Mouse (Mus musculus) left cerebral cortex, adult 2 months (tissue): Measurements from ENCODE around the gene Zfr. TPM values are rescaled to one million over a fixed set of nuclear protein-coding genes. Genes with fewer than 3 reads are reported as not detected.
"Not testable (repeated sequence)": the region's sequence is repeated elsewhere in the genome, so short reads cannot be mapped to it uniquely, and the experiment has no call there.

Source experiments
- DNase-seq, 2 experiments: peaks; one replicate each; pipeline ENCODE4 v3.0.0; 2021 to 2022; ENCODE audit warnings: low spot score in 2 of 2, mixed read lengths in 1 of 2; ENCODE audit errors: extremely low spot score in 1 of 2
- H3K27ac ChIP-seq: fragments of 200-600 bp; 2 replicates; pipeline ENCODE4 v1.8.1; 2022
- H3K4me3 ChIP-seq: fragments of 200-600 bp; 2 replicates; pipeline ENCODE4 v1.8.1; 2022
- CTCF ChIP-seq: fragments of 200-600 bp; IDR thresholded peaks from 2 replicates; pipeline ENCODE4 v1.8.1; 2022; ENCODE audit warnings: antibody characterized with exemption, mild to moderate bottlenecking, moderate library complexity
- intact Hi-C: fragments of 180-260 bp; cut with DNase I; formaldehyde crosslinking; loops from one replicate; pipeline ENCODE4 v1.15.1; 2025
- total RNA-seq, 2 experiments: library from RNA; stranded (reverse); gene quantifications; 2 replicates each; pipeline ENCODE4 v1.2.3; 2021

The Zfr gene
- total RNA-seq, 2 experiments from 2014 or later = 343 to 346 TPM

- no peak for TF ChIP-seq CTCF
- Histone ChIP-seq H3K27ac (no peak overlapping the region), H3K4me3 (no peak overlapping the region)
- intact Hi-C loops = loop anchor here (10.0 kb wide), 1 partner anchor 706 kb away; no protein-coding TSS in a partner anchor
- DNase-seq = no peak
Measured at GRCm38 (mm10) chr15:12111232-12111631, 6.4 kb upstream of the Zfr start.

GRCm38 (mm10) chr15:12113411-12113810 is 4.2 kb upstream of the Zfr start:
- Histone ChIP-seq H3K27ac (peak overlapping the region; percentile 26; the same call in 1 of the 2 replicates), H3K4me3 (no peak overlapping the region)
- intact Hi-C loops = loop anchor here (10.0 kb wide), 1 partner anchor 709 kb away; no protein-coding TSS in a partner anchor
- peak; percentile 66 for TF ChIP-seq CTCF
- DNase-seq = no peak

- TF ChIP-seq CTCF = no peak
- H3K27ac ChIP-seq = no peak overlapping the region
- intact Hi-C loops = loop anchor here (10.0 kb wide), 1 partner anchor 710 kb away; no protein-coding TSS in a partner anchor
- DNase-seq = no peak
- H3K4me3 ChIP-seq = no peak overlapping the region
Measured at GRCm38 (mm10) chr15:12114546-12114945, 3.1 kb upstream of the Zfr start.

GRCm38 (mm10) chr15:12115722-12116230 is 1.9 kb upstream of the Zfr start:
- Histone ChIP-seq H3K27ac (no peak overlapping the region), H3K4me3 (no peak overlapping the region)
- intact Hi-C loops = loop anchor here (5.0 to 10.0 kb wide), 2 partner anchors 138 to 711 kb away; no protein-coding TSS in a partner anchor
- TF ChIP-seq CTCF = no peak
- DNase-seq = no peak

- DNase-seq = no peak
- Histone ChIP-seq H3K27ac (peak overlapping the region; percentile 99), H3K4me3 (peak overlapping the region; percentile 96)
- intact Hi-C loops = loop anchor here (5.0 to 10.0 kb wide), 2 partner anchors 141 to 713 kb away; no protein-coding TSS in a partner anchor
- no peak for TF ChIP-seq CTCF
Measured at GRCm38 (mm10) chr15:12118093-12118431, 431 bp downstream of the Zfr start.

- no peak for DNase-seq
- intact Hi-C loops = loop anchor here (5.0 to 10.0 kb wide), 2 partner anchors 141 to 714 kb away; no protein-coding TSS in a partner anchor
- TF ChIP-seq CTCF = no peak
- peak overlapping the region; percentile 96 for H3K4me3 ChIP-seq
- peak overlapping the region; percentile 99 for H3K27ac ChIP-seq
Measured at GRCm38 (mm10) chr15:12118432-12119128, 949 bp downstream of the Zfr start.

GRCm38 (mm10) chr15:12119129-12119466 is 1.5 kb downstream of the Zfr start:
- peak overlapping the region; percentile 99 for H3K27ac ChIP-seq
- no peak for TF ChIP-seq CTCF

GRCm38 (mm10) chr15:12124913-12125312 is 7.3 kb downstream of the Zfr start:
- no peak for TF ChIP-seq CTCF
- Histone ChIP-seq H3K4me3 (no peak overlapping the region), H3K27ac (no peak overlapping the region)
- DNase-seq = no peak
- intact Hi-C loops = no loop called here

More at GRCm38 (mm10) chr15:12119129-12119466, 1.5 kb downstream of the Zfr start:
- intact Hi-C loops = loop anchor here (5.0 to 10.0 kb wide), 2 partner anchors 142 to 714 kb away; no protein-coding TSS in a partner anchor
- no peak for DNase-seq
- peak overlapping the region; percentile 96 for H3K4me3 ChIP-seq

GRCm38 (mm10) chr15:12130871-12131270 is 13.2 kb downstream of the Zfr start:
- DNase-seq, H3K4me3 ChIP-seq, intact Hi-C loops, H3K27ac ChIP-seq: not testable (repeated sequence)

GRCm38 (mm10) chr15:12134546-12134945 is 16.9 kb downstream of the Zfr start:
- Histone ChIP-seq H3K4me3 (no peak overlapping the region), H3K27ac (no peak overlapping the region; the same call in 1 of the 2 replicates)
- DNase-seq = no peak
- intact Hi-C loops = no loop called here
- no peak for TF ChIP-seq CTCF

- no peak overlapping the region for H3K4me3 ChIP-seq
- no peak overlapping the region for H3K27ac ChIP-seq
- intact Hi-C loops = loop anchor here (5.0 kb wide), 1 partner anchor 143 kb away; no protein-coding TSS in a partner anchor
- no peak for DNase-seq
- TF ChIP-seq CTCF = no peak
Measured at GRCm38 (mm10) chr15:12135368-12135767, 17.7 kb downstream of the Zfr start.

- Histone ChIP-seq H3K27ac (no peak overlapping the region), H3K4me3 (no peak overlapping the region)
- no peak for DNase-seq
- no peak for TF ChIP-seq CTCF
- intact Hi-C loops = loop anchor here (5.0 kb wide), 1 partner anchor 144 kb away; no protein-coding TSS in a partner anchor
Measured at GRCm38 (mm10) chr15:12136371-12136770, 18.7 kb downstream of the Zfr start.
